Mouse (Mus musculus): ENCODE measurements around the gene Klrd1.
"Not testable (repeated sequence)": the region's sequence is repeated elsewhere in the genome, so short reads cannot be mapped to it uniquely, and the experiment has no call there.

Klrd1 gene

DNA sequence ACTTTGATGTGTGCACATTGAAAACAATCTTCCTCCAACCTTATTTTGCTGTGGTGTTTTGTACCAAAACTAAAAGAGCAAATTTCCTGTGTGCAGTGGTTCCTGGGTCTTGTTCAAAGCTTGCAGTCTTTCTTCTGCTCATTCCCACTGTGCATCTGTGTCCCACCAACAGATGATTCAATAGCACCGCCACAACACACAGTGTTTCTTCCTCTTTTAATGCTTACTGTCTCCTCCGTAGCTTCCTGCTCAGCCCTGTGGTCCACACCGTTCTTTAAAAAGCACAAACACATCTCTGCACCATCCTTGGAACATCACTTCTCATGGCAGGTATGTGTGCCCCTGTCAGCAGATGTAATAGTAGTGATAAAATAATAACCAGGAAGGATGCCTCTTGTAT, at the start of gene Klrd1:
Gene Klrd1, plus strand, starts transcription at position 275 of the 400 bp plus-strand sequence.
- peak; percentile 24 for DNase-seq (ENCODE audit: low read depth, low spot score)

DNA sequence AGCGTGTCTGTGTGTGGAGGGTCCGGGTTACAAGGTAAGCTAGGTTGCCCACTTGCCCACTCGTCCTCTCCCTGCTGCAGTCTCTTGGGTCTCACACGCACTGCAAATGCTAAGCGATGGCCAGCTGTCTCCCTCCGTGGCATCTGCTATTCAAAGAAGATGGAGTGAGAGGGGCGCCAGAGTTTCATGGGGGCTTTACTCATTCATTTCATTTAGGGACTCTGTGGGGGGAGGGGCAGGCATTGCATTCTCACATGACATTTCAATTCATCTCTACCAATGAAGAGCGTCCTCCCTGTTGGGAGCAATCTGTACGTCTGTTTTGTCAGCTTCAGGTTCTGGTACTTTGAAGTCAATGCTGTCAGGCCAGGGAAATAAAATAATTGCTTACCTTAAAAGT, 49.7 kb upstream of the Klrd1 start:
- no peak for DNase-seq (ENCODE audit: low read depth, low spot score)

DNA sequence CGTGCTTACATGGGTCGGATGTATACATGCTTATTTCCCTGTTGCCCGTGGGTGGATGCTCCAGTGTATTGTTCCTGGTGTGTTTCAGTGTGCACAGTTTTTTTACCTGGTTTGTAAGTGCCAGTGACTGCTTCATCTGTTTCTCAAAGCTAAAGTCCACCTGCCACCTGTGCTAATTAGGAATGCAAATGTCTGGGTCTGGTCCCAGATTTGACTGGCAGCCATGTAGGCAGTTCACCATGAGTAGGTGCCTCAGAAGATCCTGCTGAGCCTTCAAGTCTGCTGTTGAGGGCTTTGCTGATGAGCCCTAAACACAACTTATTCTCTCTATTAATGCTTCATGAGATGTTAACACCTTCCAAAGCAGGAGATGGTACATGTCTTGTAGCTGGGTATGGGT, 49.0 kb upstream of the Klrd1 start:
- no peak for DNase-seq (ENCODE audit: low read depth, low spot score)

DNA sequence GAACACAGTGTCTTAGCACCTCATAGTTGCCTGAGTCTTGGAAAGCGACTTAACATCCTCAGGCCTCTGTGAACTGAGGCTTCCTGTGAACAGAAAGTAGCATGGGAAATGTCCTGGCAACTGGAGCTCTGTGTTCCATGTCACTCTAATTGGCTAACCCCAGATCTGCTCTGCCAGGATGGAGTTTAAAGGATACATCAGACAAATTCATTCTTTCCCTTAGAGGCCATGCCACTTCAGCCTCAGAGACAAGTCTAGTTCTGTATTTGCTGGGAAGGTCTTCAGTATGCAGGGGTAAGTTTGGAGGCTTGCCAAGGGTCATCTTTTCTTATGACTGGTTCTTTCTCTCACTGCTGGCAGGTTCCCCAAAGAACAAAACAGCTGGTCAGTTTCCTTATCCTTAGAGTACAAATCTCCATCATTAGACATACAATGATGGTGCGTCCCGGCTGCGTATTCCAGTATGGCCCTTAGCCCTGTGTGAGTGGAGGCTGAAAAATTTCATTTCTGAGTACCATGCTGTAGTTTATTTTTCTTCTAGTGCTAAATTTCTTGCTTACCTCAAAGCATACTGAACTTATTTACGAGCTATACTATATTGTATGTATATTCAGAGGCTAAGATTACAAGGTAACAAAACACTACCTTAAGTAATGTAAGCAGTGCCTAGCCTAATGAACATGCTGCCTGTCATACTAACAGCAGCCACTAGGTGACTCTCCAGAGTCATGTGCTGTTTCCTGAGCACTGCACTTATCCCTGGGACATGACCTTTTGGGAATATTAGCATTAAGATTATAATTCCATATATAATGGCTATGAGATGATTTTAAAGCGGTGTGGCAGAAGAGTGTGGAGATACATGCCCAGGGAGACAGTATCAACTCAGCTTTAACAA, 47.6 kb upstream of the Klrd1 start:
- peak; percentile 35 for DNase-seq (ENCODE audit: low read depth, low spot score)

DNA sequence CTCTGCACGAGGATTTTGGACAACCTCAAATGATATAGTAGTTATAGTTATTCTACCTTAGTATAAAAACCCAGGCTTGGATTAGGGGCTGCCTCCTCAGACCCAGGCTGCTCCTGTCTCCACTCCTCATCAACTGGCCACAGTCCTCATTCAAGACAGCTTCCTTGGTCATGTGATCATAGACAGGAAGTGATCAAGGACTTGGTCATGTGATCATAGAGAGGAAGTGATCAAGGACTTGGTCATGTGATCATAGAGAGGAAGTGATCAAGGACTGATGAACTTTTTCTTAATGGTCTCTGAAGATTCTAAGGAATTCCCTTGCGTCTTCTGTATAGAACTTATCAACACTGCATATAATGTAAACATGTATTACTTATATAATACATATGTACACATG, 44.3 kb upstream of the Klrd1 start:
- DNase-seq (ENCODE audit: low read depth, low spot score) = no peak

DNA sequence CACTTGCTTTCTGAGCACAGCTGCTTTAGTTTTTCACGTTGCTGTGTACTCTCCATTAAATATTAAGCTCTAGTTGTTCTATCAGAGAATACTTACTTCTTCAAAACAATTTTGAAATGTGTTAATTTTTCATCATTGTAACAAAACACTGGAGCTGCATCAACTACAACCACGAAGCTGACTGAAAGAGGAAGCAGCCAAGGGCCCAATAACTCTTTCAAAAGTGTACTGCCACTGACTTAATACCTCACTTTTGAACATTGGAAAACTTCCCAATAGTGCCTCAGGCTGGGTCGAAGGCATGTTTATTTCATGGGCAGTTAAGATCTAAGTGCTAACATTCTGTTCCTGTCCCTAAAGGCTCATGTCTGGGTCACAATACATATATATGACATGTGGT, 43.6 kb upstream of the Klrd1 start:
- DNase-seq (ENCODE audit: low read depth, low spot score) = no peak

DNA sequence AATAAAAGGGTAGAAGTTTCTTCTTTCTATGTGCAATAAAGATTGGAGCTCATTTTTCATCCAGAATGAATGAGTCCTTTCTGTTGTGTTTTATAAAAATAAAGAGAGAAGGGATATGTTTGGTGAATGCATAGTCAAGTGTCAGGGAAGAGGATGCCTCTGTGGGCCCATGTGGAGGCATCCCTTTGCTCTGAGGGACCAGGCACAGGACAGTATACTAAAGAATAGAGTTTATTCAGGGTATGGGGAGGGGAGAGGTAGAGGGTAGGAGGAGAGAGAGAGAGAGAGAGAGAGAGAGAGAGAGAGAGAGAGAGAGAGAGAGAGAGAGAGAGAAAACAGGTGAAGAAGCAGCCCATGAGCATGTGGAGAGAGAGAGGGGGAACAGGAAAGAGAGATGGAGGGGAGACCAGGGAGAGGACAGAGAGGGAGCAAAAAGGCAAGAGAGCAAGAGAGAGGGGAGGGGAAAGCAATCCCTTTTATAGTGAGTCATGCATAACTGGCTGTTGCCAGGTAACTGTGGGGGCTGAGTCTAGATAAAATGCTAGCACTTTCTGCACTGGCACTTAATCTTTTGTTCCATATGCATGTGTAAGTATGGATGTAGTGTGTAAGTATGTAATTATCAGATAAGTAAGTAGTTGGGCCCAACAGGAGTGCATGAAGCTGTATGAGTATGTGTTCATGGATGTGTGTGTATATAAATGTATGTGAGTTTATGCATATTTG, 34.1 kb upstream of the Klrd1 start:
- no peak for DNase-seq (ENCODE audit: low read depth, low spot score)

DNA sequence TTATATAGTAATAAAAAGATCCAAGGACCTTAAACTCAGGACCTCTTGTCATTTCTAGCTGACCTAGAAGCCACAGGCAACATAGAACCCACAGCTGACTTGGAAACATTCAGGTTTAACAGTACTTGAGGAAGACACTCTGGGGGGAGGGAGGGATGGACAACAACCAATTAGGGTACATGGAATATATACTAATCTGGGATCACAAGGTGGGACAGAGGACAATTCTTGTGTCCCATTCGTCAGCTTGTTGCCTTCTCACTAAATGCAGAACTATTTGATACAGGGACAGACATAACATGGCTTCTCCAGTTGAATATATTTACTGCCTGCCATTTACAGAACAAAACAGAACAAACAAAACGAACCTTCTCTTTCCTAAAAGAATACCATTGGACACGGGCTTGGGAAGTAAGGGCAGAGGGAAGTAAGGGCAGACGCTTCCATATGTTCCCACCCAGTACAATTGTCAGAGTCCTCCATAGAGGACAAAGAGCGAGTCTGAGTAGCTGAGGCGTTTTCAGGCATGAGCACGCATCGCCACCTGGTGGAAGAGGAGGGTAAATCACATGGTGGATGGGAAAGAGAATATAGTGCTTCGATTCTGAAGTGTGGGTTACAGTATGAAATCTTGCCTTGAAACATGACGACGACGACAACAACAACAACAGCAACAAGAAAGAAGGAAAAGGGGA, 32.5 kb upstream of the Klrd1 start:
- peak; percentile 54 for DNase-seq (ENCODE audit: low read depth, low spot score)

DNA sequence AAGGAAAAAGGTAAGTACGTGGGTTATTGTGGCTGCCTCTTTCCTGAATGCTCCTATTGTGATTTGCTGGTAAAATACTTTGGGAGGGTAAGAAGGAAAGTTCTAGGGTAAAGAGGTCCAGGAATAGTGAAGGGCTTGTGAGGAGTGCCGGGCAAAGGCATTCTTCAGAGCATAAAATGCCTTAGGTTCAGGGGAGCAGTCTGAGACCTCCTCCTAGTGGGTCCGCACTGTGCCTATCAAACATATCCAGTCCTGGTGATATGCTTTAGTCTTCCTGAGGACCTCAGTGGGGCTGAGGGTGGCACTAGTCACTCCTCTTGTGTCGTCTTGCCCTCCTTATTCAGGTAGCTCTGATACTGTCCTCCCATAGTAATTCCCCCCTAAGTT, 31.9 kb upstream of the Klrd1 start:
- DNase-seq (ENCODE audit: low read depth, low spot score) = no peak

DNA sequence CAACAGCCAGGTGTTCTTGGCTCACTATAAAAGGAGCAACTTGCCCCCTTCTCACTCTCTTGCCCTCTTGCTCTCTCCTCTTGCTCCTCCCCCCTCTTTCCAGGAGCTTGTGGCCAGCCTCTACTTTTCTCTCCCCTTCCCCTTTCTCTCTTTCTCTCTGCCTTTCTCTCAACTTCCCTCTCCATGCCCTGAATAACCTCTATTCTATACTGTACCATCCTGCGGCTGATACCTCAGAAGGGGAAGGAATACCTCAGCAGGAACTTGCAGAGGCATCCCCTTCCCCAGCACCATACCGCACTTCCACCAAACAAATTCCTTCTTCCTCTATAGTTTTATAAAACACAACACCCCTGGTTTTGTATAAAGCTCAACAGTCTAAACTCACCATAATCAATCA, 26.3 kb upstream of the Klrd1 start:
- no peak for DNase-seq (ENCODE audit: low read depth, low spot score)

DNA sequence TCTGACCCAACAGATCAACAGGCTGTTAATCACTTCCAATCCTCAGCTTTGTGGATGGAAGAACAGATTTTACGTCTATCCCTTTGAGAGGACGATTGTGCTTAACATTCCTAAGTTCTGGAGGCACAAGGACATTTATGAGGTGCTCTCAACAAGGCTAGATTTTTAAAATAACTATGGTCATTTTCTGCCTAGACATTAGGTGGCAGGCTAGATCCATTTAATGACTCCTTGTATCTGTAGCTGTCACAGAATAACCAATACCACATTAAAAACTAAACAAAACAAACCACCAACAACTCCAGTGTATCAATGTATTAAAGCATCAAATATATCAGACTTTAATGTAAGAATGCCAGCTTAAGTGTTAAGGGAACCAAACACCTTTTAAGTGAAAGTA, 16.3 kb upstream of the Klrd1 start:
- DNase-seq (ENCODE audit: low read depth, low spot score) = peak; percentile 28

DNA sequence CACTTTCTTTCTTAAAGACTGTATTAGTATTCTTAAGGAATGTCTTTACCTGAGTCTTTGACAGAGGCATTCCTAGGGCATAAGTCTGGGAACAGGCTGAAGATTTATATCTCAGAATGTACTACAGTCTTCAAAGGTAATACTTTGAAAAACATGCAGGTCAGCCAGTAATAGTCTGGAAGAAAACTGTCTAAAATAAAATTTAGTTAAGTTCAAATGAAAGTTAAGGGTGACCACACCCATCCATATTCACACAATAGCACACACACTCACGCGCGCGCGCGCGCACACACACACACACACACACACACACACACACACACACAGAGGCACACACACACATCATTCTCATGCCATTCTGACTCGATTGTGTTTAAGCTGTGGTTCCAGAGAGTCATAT, 14.0 kb upstream of the Klrd1 start, which contains the start of gene Klre1:
Gene Klre1, plus strand, starts transcription at position 301 of the 400 bp plus-strand sequence.
- no peak for DNase-seq (ENCODE audit: low read depth, low spot score)

DNA sequence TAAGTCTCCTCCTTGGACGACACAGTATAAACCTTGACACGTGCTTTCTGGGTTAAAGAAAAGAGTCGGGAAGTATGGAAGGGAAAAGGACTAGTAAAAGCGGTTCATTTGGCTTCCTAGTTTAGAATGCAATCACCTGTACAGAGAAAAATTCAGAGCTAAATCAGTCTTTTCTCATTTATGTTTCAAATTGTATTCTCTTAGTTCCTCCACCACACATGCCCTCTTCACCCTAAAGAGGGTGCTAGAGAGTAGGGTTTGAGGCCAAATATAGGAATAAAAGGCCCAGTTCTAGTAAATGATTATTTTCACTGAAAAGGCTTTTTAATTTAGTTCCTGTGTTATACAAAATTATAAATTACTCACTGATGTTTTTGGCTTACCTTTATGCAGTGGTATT, 10.3 kb upstream of the Klrd1 start:
- peak; percentile 29 for DNase-seq (ENCODE audit: low read depth, low spot score)

DNA sequence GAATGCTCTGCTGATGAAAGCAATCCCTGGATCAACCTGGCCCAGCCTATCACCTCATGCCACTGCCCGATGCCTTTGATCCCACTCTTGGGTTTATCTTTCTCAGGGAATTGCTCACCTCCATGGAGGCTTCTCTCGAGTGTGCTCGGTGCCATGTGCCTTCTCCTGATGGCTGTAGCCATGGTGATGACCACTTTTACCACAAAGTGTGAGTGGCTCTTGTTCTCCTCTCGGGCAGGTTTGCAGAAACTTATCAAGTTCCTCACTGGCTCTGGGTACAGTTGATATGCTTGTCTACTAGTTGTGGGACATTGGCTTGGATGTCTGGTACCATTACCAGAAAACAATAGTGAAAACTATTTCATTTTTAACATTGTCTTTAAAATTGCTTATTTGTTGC, 9.7 kb upstream of the Klrd1 start:
- peak; percentile 8 for DNase-seq (ENCODE audit: low read depth, low spot score)

DNA sequence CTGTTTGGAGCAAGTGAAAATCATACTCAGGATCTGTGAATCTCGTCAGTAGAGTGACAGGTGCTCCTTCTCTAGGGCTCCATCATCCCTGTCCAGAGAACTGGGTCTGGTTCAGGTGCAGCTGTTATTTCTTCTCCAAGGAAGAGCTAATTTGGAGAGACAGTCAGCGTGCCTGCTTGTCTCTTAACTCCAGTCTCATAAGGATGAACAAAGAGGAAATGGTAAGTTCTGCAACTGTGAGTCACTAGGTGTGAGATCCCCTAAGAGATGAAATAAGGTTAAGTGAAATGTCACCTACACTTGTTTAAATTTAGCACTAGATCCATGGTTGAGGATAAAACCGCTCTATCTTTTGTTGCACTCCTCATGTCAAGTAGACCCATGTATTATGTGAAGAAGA, 8.6 kb upstream of the Klrd1 start:
- no peak for DNase-seq (ENCODE audit: low read depth, low spot score)

DNA sequence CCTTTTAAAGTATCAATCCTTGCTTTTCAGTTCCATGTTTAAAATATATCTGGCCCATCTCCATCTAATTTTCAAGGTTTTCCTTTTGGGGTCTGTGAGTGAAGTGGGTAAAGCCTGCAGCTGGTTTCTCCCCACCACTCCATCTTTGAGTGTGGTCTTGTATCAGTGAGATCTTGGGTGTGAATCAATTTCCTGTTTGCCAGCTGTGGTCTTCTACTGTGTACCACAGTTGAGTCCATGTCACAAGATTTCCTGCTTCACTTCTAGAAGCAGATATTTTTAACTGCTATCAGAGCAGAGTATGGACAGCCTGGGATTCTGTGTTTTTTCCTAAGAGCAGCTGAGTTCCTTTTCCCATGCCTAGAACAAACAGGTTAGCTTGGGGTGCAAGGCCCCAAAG, 16.8 kb downstream of the Klrd1 start:
- peak; percentile 65 for DNase-seq (ENCODE audit: low read depth, low spot score)

DNA sequence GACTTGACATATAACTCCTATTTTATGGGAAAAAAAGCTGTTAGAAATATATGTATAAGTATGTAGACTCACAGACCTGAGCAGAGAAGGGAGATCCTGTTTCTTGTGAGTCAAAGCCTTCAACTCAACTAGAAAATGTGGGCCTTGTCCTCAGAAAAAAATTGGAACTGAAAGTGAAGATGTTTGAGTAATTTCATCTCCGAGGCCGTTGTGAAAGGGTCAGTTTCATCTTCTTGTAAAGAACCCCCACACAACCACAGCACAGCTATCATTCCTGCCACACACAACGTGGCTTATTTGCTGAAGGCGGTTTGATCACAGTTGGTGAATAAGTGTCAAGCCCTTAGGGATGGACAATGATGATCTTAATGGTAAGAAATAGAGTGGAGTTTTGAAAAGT, 32.2 kb downstream of the Klrd1 start, which contains the start of gene Klrk1:
Gene Klrk1, minus strand, starts transcription at position 130 of the 400 bp plus-strand sequence.
- DNase-seq (ENCODE audit: low read depth, low spot score) = no peak

DNA sequence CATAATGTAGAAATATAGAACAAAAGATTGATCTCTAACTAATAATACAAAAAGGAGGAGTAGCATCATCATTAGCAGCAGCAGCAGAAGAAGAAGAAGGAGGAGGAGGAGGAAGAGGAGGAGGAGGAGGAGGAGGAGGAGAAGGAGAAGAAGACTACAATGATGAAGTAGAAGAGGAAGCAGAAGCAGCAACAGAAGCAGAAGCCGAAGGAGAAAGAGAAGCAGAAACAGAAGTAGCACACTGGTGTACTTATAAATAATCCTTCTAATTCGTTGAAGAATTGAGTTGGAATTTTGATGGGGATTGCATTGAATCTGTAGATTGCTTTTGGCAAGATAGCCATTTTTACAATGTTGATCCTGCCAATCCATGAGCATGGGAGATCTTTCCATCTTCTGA, 39.5 kb downstream of the Klrd1 start:
- not testable (repeated sequence) for DNase-seq (ENCODE audit: low read depth, low spot score)

DNA sequence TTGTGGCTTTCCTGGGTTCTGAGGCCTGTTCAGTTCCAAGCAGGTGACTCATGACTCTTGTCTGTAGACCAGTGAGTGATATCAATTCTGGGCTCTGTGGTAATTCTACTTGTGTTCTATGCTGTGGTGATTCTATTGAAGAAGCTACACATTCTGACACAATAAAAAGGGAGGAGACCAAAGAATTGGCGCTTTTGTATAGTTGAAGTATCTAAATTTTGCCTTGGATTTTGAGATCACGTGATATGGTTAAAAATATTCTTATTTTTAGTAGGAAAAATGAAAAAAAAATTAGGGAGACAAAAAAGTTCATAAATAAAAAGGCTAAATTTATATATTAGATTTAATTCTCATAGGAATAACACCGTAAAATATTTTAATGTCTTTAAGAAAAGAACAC, 51.7 kb downstream of the Klrd1 start, which contains the start of gene Klrc3:
Gene Klrc3, minus strand, starts transcription at position 101 of the 400 bp plus-strand sequence.
- not testable (repeated sequence) for DNase-seq (ENCODE audit: low read depth, low spot score)

DNA sequence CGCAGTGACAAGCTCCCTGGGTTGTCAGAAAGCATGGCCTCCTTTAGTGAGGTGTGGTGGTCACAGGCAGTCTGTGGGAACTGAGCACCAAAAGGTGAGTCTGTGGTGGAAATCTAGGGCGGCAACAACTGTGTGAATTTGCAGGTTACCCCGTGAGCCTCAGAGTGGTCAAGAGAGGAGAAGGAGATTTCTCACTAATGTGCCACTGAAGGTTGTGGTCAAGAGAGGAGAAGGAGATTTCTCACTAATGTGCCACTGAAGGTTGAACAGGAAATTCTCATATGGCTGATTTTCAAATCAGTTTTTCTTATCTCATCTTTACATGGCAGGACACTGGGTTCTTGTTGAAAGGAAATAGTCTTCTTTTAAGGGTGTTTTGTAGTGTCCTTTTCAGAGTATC, 52.5 kb downstream of the Klrd1 start:
- DNase-seq (ENCODE audit: low read depth, low spot score) = not testable (repeated sequence)

Data from CD4-positive helper T cell, adult 2 months (primary cell).